ENCODE assay signal across 9 mouse cellular contexts in the genomic region with DNA sequence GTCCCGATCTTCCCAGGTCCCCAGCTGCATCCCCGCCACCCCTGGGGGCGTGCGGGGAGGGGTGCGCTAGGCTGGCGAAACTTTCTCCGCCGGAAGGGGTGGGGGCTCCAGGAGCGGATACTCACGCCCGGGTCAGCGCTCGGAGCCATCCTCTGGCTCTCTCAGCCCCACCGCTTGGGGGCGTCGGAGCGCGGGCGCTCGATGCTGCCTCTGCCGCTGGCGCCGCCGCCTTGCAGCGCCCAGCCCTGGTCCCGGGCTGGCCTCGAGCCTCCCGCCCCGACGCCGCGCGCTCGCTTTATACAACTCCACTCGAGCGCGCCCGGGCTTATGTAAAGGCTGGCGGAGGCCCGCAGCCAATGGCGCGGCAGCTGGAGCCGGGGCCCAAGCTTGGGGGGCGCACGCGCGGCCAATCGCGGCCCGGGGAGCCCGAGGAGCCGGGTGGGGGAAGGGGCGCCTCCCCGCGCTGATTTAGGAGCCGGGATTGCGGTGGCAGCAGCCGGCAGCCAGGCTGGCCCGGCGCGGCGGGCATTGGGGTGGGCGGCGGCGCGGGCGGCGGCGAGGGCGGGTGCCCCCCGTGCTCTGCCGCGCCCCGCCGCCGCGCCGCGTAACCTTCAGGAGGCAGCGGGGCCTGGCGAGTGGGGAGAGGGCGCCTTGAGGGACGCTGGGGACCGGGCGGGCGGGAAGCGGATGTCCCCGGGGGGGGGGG. TPM values are rescaled to one million over a fixed set of nuclear protein-coding genes. Genes with fewer than 3 reads are reported as not detected.
DNase-seq lines count a peak whose midpoint lies in the region; ATAC-seq and TF ChIP-seq lines count a peak whose summit lies in the region.
"Had no signal": no experiment of that assay in that cellular context is flagged by ENCODE, and none has a peak within 500 bp of the region (broad histone marks: within the 10 kb centered on the region; RNA-seq: fewer than 3 reads in every experiment).

A gene (minus strand): TSS at position 299 of the 706 bp plus-strand sequence.

- peak within 1 kb of the TSS; percentile 68 for H3K4me2 ChIP-seq in hindbrain, embryonic 13.5 days
- H3K4me2 ChIP-seq in stomach, embryonic 14.5 days (replicated peaks; ENCODE audit: low read depth, low read length), result peak within 1 kb of the TSS; percentile 88

- in situ Hi-C loops in ES-E14 (cut with MboI; ENCODE audit: low sequenced_read_pairs in 2 of 2, unreplicated experiment in 2 of 2), result no loop called here

- H3K27me3 ChIP-seq in hindbrain, embryonic 13.5 days, result peaks cover 46% of the 10 kb centered on the region
- peaks cover 77% of the 10 kb centered on the region for H3K27me3 ChIP-seq in midbrain, embryonic 10.5 days (ENCODE audit: low read depth, poor library complexity, severe bottlenecking)
- peaks cover 48% of the 10 kb centered on the region for H3K27me3 ChIP-seq in stomach, embryonic 14.5 days (ENCODE audit: control insufficient read depth, insufficient read depth, low read length)

- H3K36me3 ChIP-seq in ES-E14 (ENCODE audit: control insufficient read depth, insufficient read depth, low read length, poor library complexity, severe bottlenecking), result no peaks in the 10 kb centered on the region
- H3K36me3 ChIP-seq in hindbrain, embryonic 13.5 days, result no peaks in the 10 kb centered on the region
- H3K36me3 ChIP-seq in midbrain, embryonic 10.5 days, result no peaks in the 10 kb centered on the region
- H3K36me3 ChIP-seq in stomach, embryonic 14.5 days (ENCODE audit: control insufficient read depth, insufficient read depth, low read length), result no peaks in the 10 kb centered on the region

- no peaks in the 10 kb centered on the region for H3K9me3 ChIP-seq in ES-E14 (ENCODE audit: control insufficient read depth, insufficient read depth, low read depth, low read length)
- H3K9me3 ChIP-seq in hindbrain, embryonic 13.5 days, result no peaks in the 10 kb centered on the region
- no peaks in the 10 kb centered on the region for H3K9me3 ChIP-seq in midbrain, embryonic 10.5 days (replicated peaks)
- H3K9me3 ChIP-seq in stomach, embryonic 14.5 days (ENCODE audit: control insufficient read depth, low read depth, low read length), result no peaks in the 10 kb centered on the region

- no peak for TF ChIP-seq POLR2A in bone marrow, adult 2 months (IDR thresholded peaks at IDR 0.05; ENCODE audit: borderline replicate concordance, control insufficient read depth, low read depth, low read length)
- TF ChIP-seq POLR2A in embryonic fibroblast, embryonic 13.5 days (IDR thresholded peaks at IDR 0.05; ENCODE audit: low read depth, low read length), result no peak

- WGBS in bone marrow, adult 2 months, result 3% methylated on average over 79 of the region's 88 CpGs
- under 1% methylated on average over 54 of the region's 88 CpGs for whole genome bisulfite sequencing in hindbrain, embryonic 13.5 days
- under 1% methylated on average over 81 of the region's 88 CpGs for WGBS in midbrain, embryonic 10.5 days
- 1% methylated on average over 51 of the region's 88 CpGs for WGBS in stomach, embryonic 14.5 days

- H3K4me1 ChIP-seq in ES-E14 (ENCODE audit: control insufficient read depth in 2 of 2, insufficient read depth in 2 of 2, low read length in 2 of 2, poor library complexity in 1 of 2), result no peaks in the 10 kb centered on the region; a peak in 1 of 4 replicates
- H3K4me1 ChIP-seq in bone marrow, adult 2 months (ENCODE audit: control insufficient read depth, insufficient read depth, low read length), result no peaks in the 10 kb centered on the region
- H3K4me1 ChIP-seq in embryonic fibroblast, embryonic 13.5 days (ENCODE audit: control insufficient read depth, insufficient read depth, low read length), result no peaks in the 10 kb centered on the region
- H3K4me1 ChIP-seq in hindbrain, embryonic 13.5 days (replicated peaks), result peaks cover 34% of the 10 kb centered on the region
- H3K4me1 ChIP-seq in midbrain, embryonic 10.5 days, result peaks cover 28% of the 10 kb centered on the region
- H3K4me1 ChIP-seq in stomach, embryonic 14.5 days (ENCODE audit: control insufficient read depth, insufficient read depth, low read length), result peaks cover 6% of the 10 kb centered on the region; the same call in 1 of the 2 replicates

- peak; percentile 94 for ATAC-seq in hindbrain, embryonic 13.5 days (ENCODE audit: low FRiP score)
- ATAC-seq in stomach, embryonic 14.5 days (ENCODE audit: insufficient number of reproducible peaks, insufficient read depth, low FRiP score, low read depth), result peak; percentile 80

- no peak for DNase-seq in ES-E14 (ENCODE audit: low read depth, low spot score)
- peak; percentile 83 to 91 for DNase-seq in left cerebral cortex, adult 18-20 months (ENCODE audit: low spot score in 2 of 2)
- DNase-seq in midbrain, embryonic 10.5 days (ENCODE audit: low spot score), result peak; percentile 89
- no peak for DNase-seq in spleen, postnatal 14 days (ENCODE audit: low spot score in 2 of 2)

- H3K27ac ChIP-seq in ES-E14 (ENCODE audit: insufficient read depth, low read depth, low read length, poor library complexity, severe bottlenecking), result no peak within 1 kb of the TSS
- no peak within 1 kb of the TSS; the same call in 1 of the 2 replicates for H3K27ac ChIP-seq in bone marrow, adult 2 months (ENCODE audit: control insufficient read depth, insufficient read depth, low read depth, low read length, poor library complexity)
- H3K27ac ChIP-seq in embryonic fibroblast, embryonic 13.5 days (ENCODE audit: insufficient read depth, low read length), result no peak within 1 kb of the TSS
- H3K27ac ChIP-seq in hindbrain, embryonic 13.5 days, result peak within 1 kb of the TSS; percentile 95
- H3K27ac ChIP-seq in midbrain, embryonic 10.5 days (replicated peaks), result peak within 1 kb of the TSS; percentile 94
- no peak within 1 kb of the TSS for H3K27ac ChIP-seq in stomach, embryonic 14.5 days (ENCODE audit: low read length)

- no peak for TF ChIP-seq CTCF in bone marrow, adult 2 months (IDR thresholded peaks at IDR 0.05; ENCODE audit: control insufficient read depth, insufficient read depth, low read length)
- TF ChIP-seq CTCF in embryonic fibroblast, embryonic 13.5 days (IDR thresholded peaks at IDR 0.05; ENCODE audit: borderline replicate concordance, insufficient read depth, low read length), result no peak

- H3K9ac ChIP-seq in ES-E14 (ENCODE audit: insufficient read depth, low read depth, low read length, poor library complexity, severe bottlenecking), result peak within 1 kb of the TSS; percentile 82
- peak within 1 kb of the TSS; percentile 87 for H3K9ac ChIP-seq in hindbrain, embryonic 13.5 days
- peak within 1 kb of the TSS; percentile 30; the same call in 1 of the 2 replicates for H3K9ac ChIP-seq in stomach, embryonic 14.5 days (replicated peaks; ENCODE audit: low read depth, low read length)

- H3K4me3 ChIP-seq in ES-E14 (ENCODE audit: insufficient read depth in 1 of 2, low read depth in 1 of 2, low read length in 2 of 2, poor library complexity in 1 of 2, severe bottlenecking in 1 of 2), result peak within 1 kb of the TSS; percentile 67 to 80
- H3K4me3 ChIP-seq in bone marrow, adult 2 months (replicated peaks; ENCODE audit: control insufficient read depth, low read depth, low read length), result no peak within 1 kb of the TSS
- H3K4me3 ChIP-seq in embryonic fibroblast, embryonic 13.5 days (ENCODE audit: insufficient read depth, low read length), result peak within 1 kb of the TSS; percentile 8; the same call in 1 of the 2 replicates
- peak within 1 kb of the TSS; percentile 58 for H3K4me3 ChIP-seq in hindbrain, embryonic 13.5 days
- H3K4me3 ChIP-seq in midbrain, embryonic 10.5 days, result peak within 1 kb of the TSS; percentile 78
- H3K4me3 ChIP-seq in stomach, embryonic 14.5 days (ENCODE audit: low read depth, low read length), result peak within 1 kb of the TSS; percentile 48

TF ChIP-seq in ES-E14, 5 proteins besides CTCF, POLR2A, EP300 and RAD21:
- TF ChIP-seq MAFK (IDR thresholded peaks at IDR 0.05; ENCODE audit: insufficient read depth, low read depth, low read length) (no peak), CHD2 (IDR thresholded peaks at IDR 0.05; ENCODE audit: low read depth, low read length) (no peak), ZNF384 (IDR thresholded peaks at IDR 0.05; ENCODE audit: low read depth, low read length) (no peak), ZC3H11A (IDR thresholded peaks at IDR 0.05; ENCODE audit: borderline replicate concordance, low read depth, low read length) (no peak), HCFC1 (IDR thresholded peaks at IDR 0.05; ENCODE audit: borderline replicate concordance, insufficient read depth, low read length) (no peak)
TF ChIP-seq in ES-E14: peak in this region for 0.

RNA-seq across cellular contexts. Expression of the gene that starts here (rescaled TPM):
- total RNA-seq in ES-E14 (2012; rRNA removed), result 2.0 and 3.4 TPM in 2 replicates
- polyA plus RNA-seq in bone marrow, adult 2 months (2011; ENCODE audit: insufficient read depth, insufficient read length, low replicate concordance, missing spikeins), result 1.7 and 12.3 TPM in 2 replicates
- polyA plus RNA-seq in embryonic fibroblast, embryonic 13.5 days (2011; ENCODE audit: insufficient read length, low read depth, missing spikeins), result not detected in 2 replicates
- 29.9 and 33.1 TPM in 2 replicates for polyA plus RNA-seq in hindbrain, embryonic 13.5 days (2015; fragmentation: Nextera tagmentation; extraction: Ambion mirVana)
- total RNA-seq in left cerebral cortex, adult 18-20 months (2021), result 10 to 100 TPM; 61.1 to 68.7 TPM
- polyA plus RNA-seq in midbrain, embryonic 10.5 days (2016; fragmentation: Nextera tagmentation; extraction: Ambion mirVana), result 2.1 and 4.2 TPM in 2 replicates
- polyA plus RNA-seq in stomach, embryonic 14.5 days (2014; fragmentation: Nextera tagmentation; extraction: Ambion mirVana), result 3.5 TPM in 2 replicates
- total RNA-seq: common myeloid progenitor, adult 5-6 weeks had no signal

Comparison
In these comparisons a context has a peak if more than half of its experiments do, and no peak if none do; other contexts are left out.
1. RNA of the gene that starts here (total RNA-seq): 61.1 to 68.7 TPM in left cerebral cortex, adult 18-20 months; 2.0 to 3.4 TPM in ES-E14; every median in the first group is over 10 times any median in the second.
2. DNase-seq: peak in left cerebral cortex, adult 18-20 months (2 of 2) and midbrain, embryonic 10.5 days (single experiment); none in ES-E14 (single experiment) and spleen, postnatal 14 days (0 of 2).
3. H3K27ac ChIP-seq: peak in hindbrain, embryonic 13.5 days (single experiment) and midbrain, embryonic 10.5 days (single experiment); none in ES-E14 (single experiment), bone marrow, adult 2 months (single experiment), embryonic fibroblast, embryonic 13.5 days (single experiment) and stomach, embryonic 14.5 days (single experiment).
4. H3K9ac ChIP-seq: peak in every context shown above with its lines; median percentile 87 in hindbrain, embryonic 13.5 days; 82 in ES-E14; 30 in stomach, embryonic 14.5 days.